Mouse (Mus musculus): Measurements from ENCODE around the gene Vav2. TPM values are rescaled to one million over a fixed set of nuclear protein-coding genes. Genes with fewer than 3 reads are reported as not detected.
A peak's percentile ranks its signal among the peaks of the same experiment; 100 is the strongest.

Vav2 gene
- polyA plus RNA-seq, 1 experiment from 2014 or later, result 8.0 TPM

DNA sequence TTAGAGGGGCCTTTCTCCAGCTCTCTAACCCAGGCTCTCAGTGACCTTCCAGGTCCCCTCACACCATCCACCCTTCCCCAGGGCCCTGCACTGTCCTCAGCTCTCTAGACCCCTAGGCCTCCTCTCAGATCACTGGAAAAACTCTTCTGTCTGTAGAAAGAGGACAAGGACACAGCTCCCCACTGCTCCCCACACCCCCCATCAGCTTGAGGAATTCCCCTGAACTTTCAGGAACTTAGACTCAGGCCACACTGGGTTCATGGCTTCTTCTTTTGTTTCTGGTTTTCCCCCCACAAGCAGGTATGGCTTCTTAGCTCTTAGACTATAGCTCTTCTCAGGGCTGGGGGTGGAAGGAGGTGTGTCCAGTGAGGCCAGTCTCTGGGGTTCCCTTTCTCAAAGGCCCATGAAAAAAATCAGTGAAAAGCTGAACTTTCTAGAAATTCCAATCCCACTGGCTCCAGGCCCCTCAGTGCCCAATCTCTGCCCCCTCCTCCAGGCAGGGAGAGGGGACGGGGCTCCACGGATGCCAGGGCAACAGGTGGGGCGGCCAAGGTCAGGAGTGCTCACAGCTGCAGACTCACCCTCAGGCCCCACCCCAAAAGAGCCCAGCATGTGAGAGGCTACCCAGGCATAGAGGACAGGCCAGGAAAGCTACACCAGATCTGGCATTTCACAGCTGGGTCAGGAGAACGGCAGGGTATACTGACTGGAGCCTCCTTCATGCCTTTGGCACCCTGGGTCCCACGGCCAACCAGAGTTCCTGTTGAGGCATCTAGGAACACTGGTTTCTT lies 21.5 kb downstream of the Vav2 start:
- Histone ChIP-seq H3K9ac (replicated peaks) (peak overlapping the region; percentile 34; the same call in 1 of the 2 replicates), H3K27ac (peak overlapping the region; percentile 41; the same call in 1 of the 2 replicates)

DNA sequence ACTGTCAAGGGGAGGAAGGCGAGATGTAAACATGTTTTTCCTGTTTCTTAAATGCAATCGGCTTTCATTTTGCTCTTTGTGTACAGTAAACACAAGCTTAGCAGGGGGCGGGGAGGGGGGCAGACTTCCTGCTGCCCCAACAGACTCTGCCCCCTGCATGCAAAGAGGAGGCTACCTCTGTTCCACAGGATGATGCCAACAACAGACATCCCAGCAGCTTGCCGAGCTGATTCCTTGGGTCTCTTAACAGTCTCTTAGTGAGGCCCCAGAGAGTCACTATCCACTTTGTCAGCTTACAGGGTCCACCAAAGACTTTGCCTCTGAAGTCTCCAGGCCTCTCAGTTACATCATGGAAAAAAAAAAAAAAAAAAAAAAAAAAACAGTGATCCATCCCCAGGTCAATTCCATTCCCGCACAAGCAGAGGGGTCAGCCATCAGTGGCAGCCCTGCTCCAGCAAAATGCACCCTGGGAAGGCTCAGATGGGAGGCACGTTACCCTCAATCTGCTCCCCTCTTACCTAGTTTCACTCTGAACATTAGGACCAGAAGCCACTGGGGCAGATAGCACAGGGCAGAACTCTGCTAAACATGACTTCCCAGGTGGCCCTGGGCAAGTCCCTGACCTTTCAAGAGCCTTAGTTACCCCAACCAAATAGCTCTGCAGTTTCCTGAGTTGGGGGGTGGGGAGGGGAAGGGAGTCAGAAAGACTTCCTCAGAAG lies 22.3 kb downstream of the Vav2 start:
- H3K27ac ChIP-seq, result 0 out of 2 replicates have a peak overlapping the region, but pooled peaks have one; percentile 41
- ATAC-seq (ENCODE audit: insufficient number of reproducible peaks, insufficient read depth, low FRiP score, low TSS enrichment, low read depth), result no peak
- no peaks in the 10 kb centered on the region for H3K9me3 ChIP-seq
- WGBS, result 54% methylated on average over 6 of the region's 6 CpGs
- no peaks in the 10 kb centered on the region for H3K27me3 ChIP-seq
- 0 out of 2 replicates have a peak overlapping the region, but pooled peaks have one; percentile 34 for H3K9ac ChIP-seq (replicated peaks)
- H3K4me2 ChIP-seq, result no peak overlapping the region
- 0 out of 2 replicates have a peak, but pooled peaks cover 6% of the 10 kb centered on the region for H3K36me3 ChIP-seq
- H3K4me3 ChIP-seq (replicated peaks), result no peak overlapping the region
- peaks cover 35% of the 10 kb centered on the region for H3K4me1 ChIP-seq (replicated peaks)

More for the DNA sequence above, 21.5 kb downstream of the Vav2 start:
- no peaks in the 10 kb centered on the region for H3K27me3 ChIP-seq
- peaks cover 38% of the 10 kb centered on the region for H3K4me1 ChIP-seq (replicated peaks)
- no peaks in the 10 kb centered on the region for H3K9me3 ChIP-seq
- no peak overlapping the region for H3K4me2 ChIP-seq
- H3K36me3 ChIP-seq, result 0 out of 2 replicates have a peak, but pooled peaks cover under 1% of the 10 kb centered on the region
- 53% methylated on average over 5 of the region's 5 CpGs for WGBS
- no peak overlapping the region for H3K4me3 ChIP-seq (replicated peaks)
- no peak for ATAC-seq (ENCODE audit: insufficient number of reproducible peaks, insufficient read depth, low FRiP score, low TSS enrichment, low read depth)

DNA sequence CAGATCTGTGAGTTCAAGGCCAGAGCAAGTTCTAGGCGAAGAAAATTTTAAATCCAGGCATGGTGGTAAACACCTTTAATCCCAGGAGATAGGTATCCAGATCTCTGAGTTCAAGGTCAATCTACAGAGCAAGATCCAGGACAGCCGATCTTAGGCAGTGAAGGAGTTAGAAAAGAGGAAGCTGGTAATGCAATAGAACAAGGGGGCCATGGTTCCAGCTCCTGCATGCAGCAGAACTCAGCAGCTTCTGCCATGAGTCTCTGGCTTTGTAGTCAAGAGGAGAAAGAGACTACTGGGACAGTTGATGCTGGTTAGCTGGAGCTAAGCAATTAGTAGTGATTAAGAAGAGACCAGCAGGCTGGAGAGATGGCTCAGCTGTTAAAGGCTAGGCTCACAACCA lies 25.3 kb downstream of the Vav2 start:
- ATAC-seq (ENCODE audit: insufficient number of reproducible peaks, insufficient read depth, low FRiP score, low TSS enrichment, low read depth), result no peak
- Histone ChIP-seq H3K4me1 (replicated peaks) (peaks cover 37% of the 10 kb centered on the region), H3K27ac (no peak overlapping the region), H3K36me3 (peaks cover 15% of the 10 kb centered on the region; the same call in 1 of the 2 replicates), H3K4me3 (replicated peaks) (no peak overlapping the region), H3K9me3 (peaks cover 5% of the 10 kb centered on the region; the same call in 1 of the 2 replicates), H3K9ac (replicated peaks) (no peak overlapping the region), H3K27me3 (no peaks in the 10 kb centered on the region), H3K4me2 (no peak overlapping the region)
- 80% methylated on average over 2 of the region's 2 CpGs for WGBS

DNA sequence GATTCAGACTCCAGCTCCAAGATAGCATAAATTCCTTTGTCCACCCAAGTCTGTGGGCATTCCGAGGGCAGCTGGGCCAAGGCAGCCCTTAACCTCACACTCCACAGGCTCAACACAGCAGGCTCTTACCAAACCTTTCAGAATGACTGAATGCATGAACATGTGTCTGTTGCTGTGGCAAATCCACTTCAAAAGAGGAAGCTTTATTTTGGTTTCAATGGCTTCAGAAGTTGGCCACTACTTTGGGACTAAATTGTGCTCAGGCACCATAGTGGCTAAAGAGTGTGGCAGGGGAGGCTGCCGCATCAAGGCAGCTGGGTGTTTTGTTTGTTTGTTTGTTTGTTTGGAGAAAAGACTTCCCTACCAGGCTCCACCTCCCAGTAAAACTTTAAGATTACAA lies 26.8 kb downstream of the Vav2 start:
- H3K4me3 ChIP-seq (replicated peaks), result no peak overlapping the region
- 94% methylated on average over 2 of the region's 2 CpGs for WGBS
- H3K36me3 ChIP-seq, result peaks cover 15% of the 10 kb centered on the region; the same call in 1 of the 2 replicates
- no peaks in the 10 kb centered on the region for H3K27me3 ChIP-seq
- ATAC-seq (ENCODE audit: insufficient number of reproducible peaks, insufficient read depth, low FRiP score, low TSS enrichment, low read depth), result no peak
- peaks cover 5% of the 10 kb centered on the region; the same call in 1 of the 2 replicates for H3K9me3 ChIP-seq
- H3K4me2 ChIP-seq, result no peak overlapping the region
- H3K9ac ChIP-seq (replicated peaks), result no peak overlapping the region
- no peak overlapping the region for H3K27ac ChIP-seq
- H3K4me1 ChIP-seq (replicated peaks), result peaks cover 39% of the 10 kb centered on the region

- H3K9me3 ChIP-seq, result peaks cover 5% of the 10 kb centered on the region; the same call in 1 of the 2 replicates
- no peak overlapping the region for H3K9ac ChIP-seq (replicated peaks)
- peaks cover 15% of the 10 kb centered on the region; the same call in 1 of the 2 replicates for H3K36me3 ChIP-seq
- H3K27ac ChIP-seq, result no peak overlapping the region
- ATAC-seq (ENCODE audit: insufficient number of reproducible peaks, insufficient read depth, low FRiP score, low TSS enrichment, low read depth), result no peak
- no peak overlapping the region for H3K4me3 ChIP-seq (replicated peaks)
- H3K27me3 ChIP-seq, result no peaks in the 10 kb centered on the region
- WGBS, result 55% methylated on average over 17 of the region's 17 CpGs
- no peak overlapping the region for H3K4me2 ChIP-seq
- H3K4me1 ChIP-seq (replicated peaks), result peaks cover 45% of the 10 kb centered on the region
These were observed 30.0 kb downstream of the Vav2 start for GRCm38 (mm10) chr2:27396656-27397440.

DNA sequence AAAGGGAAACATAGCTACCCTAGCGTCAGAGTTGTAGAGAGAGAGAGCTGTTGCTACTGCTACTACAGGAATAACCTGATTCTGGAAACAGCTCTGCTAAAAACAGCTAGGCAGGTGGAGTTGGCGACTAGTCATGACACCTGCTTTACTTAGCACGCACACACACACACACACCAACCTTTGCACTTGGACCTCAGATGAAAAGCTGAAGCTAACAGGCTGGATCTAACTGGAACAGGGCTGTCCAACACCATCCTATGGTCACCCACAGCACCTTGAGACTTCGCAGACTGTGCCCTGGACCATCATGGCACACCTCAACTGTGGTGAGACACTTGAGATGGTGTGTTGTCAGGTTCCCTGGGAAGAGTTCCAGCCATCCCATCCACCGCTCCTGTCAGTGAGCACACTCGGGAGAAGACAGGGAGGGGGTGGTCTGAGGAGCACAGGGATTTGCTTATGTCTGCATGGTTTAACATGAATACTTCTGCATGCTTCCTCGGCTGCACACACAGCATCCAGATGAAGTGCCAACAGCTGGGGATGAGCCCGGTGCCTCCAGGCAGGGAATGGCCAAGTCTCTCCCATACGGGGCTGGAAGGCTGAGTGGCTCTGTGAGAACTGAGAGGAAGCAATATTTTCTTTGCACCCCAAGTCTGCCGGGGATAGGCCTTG lies 32.5 kb downstream of the Vav2 start:
- H3K9me3 ChIP-seq, result peaks cover 4% of the 10 kb centered on the region; the same call in 1 of the 2 replicates
- H3K36me3 ChIP-seq, result peaks cover 6% of the 10 kb centered on the region; the same call in 1 of the 2 replicates
- H3K27me3 ChIP-seq, result no peaks in the 10 kb centered on the region
- no peak for ATAC-seq (ENCODE audit: insufficient number of reproducible peaks, insufficient read depth, low FRiP score, low TSS enrichment, low read depth)
- 80% methylated on average over 10 of the region's 10 CpGs for WGBS
- H3K4me3 ChIP-seq (replicated peaks), result no peak overlapping the region
- no peak overlapping the region for H3K27ac ChIP-seq
- 0 out of 2 replicates have a peak overlapping the region, but pooled peaks have one; percentile 27 for H3K9ac ChIP-seq (replicated peaks)
- H3K4me1 ChIP-seq (replicated peaks), result peaks cover 70% of the 10 kb centered on the region
- no peak overlapping the region for H3K4me2 ChIP-seq

- WGBS, result 24% methylated on average over 5 of the region's 5 CpGs
- Histone ChIP-seq H3K4me1 (replicated peaks) (peaks cover 78% of the 10 kb centered on the region), H3K9ac (replicated peaks) (no peak overlapping the region), H3K27ac (peak overlapping the region; percentile 0; the same call in 1 of the 2 replicates), H3K4me2 (no peak overlapping the region), H3K36me3 (no peaks in the 10 kb centered on the region), H3K9me3 (no peaks in the 10 kb centered on the region), H3K27me3 (no peaks in the 10 kb centered on the region), H3K4me3 (replicated peaks) (no peak overlapping the region)
- ATAC-seq (ENCODE audit: insufficient number of reproducible peaks, insufficient read depth, low FRiP score, low TSS enrichment, low read depth), result no peak
These were observed 34.6 kb downstream of the Vav2 start for GRCm38 (mm10) chr2:27392278-27392677.

GRCm38 (mm10) chr2:27390775-27391174 lies 36.1 kb downstream of the Vav2 start:
- no peaks in the 10 kb centered on the region for H3K9me3 ChIP-seq
- H3K4me2 ChIP-seq, result no peak overlapping the region
- H3K9ac ChIP-seq (replicated peaks), result 0 out of 2 replicates have a peak overlapping the region, but pooled peaks have one; percentile 12
- no peaks in the 10 kb centered on the region for H3K27me3 ChIP-seq
- 46% methylated on average over 4 of the region's 4 CpGs for WGBS
- no peak for ATAC-seq (ENCODE audit: insufficient number of reproducible peaks, insufficient read depth, low FRiP score, low TSS enrichment, low read depth)
- H3K27ac ChIP-seq, result 0 out of 2 replicates have a peak overlapping the region, but pooled peaks have one; percentile 17
- H3K4me3 ChIP-seq (replicated peaks), result no peak overlapping the region
- peaks cover 63% of the 10 kb centered on the region for H3K4me1 ChIP-seq (replicated peaks)
- H3K36me3 ChIP-seq, result peaks cover 7% of the 10 kb centered on the region; the same call in 1 of the 2 replicates

GRCm38 (mm10) chr2:27390325-27390724 lies 36.5 kb downstream of the Vav2 start:
- 77% methylated on average over 8 of the region's 8 CpGs for WGBS
- H3K27ac ChIP-seq, result no peak overlapping the region
- H3K27me3 ChIP-seq, result no peaks in the 10 kb centered on the region
- H3K36me3 ChIP-seq, result peaks cover 9% of the 10 kb centered on the region; the same call in 1 of the 2 replicates
- no peak overlapping the region for H3K4me3 ChIP-seq (replicated peaks)
- no peak overlapping the region for H3K9ac ChIP-seq (replicated peaks)
- H3K4me2 ChIP-seq, result no peak overlapping the region
- H3K4me1 ChIP-seq (replicated peaks), result peaks cover 60% of the 10 kb centered on the region
- ATAC-seq (ENCODE audit: insufficient number of reproducible peaks, insufficient read depth, low FRiP score, low TSS enrichment, low read depth), result no peak
- no peaks in the 10 kb centered on the region for H3K9me3 ChIP-seq
